Mouse (Mus musculus): ENCODE results near the gene Wnt5b. TPM values are rescaled to one million over a fixed set of nuclear protein-coding genes. Genes with fewer than 3 reads are reported as not detected.
A peak's percentile ranks its signal among the peaks of the same experiment; 100 is the strongest.

The Wnt5b gene
- polyA plus RNA-seq, 1 experiment, result 3.5 TPM

GRCm38 (mm10) chr6:119470777-119471176, 73.4 kb downstream of the Wnt5b start:
- TF ChIP-seq CTCF (IDR thresholded peaks at IDR 0.05; ENCODE audit: borderline replicate concordance, extremely low read depth, insufficient read depth, insufficient read length) (no peak), POLR2A (IDR thresholded peaks at IDR 0.05; ENCODE audit: borderline replicate concordance, extremely low read depth, insufficient read depth, insufficient read length, poor library complexity, severe bottlenecking) (no peak)
- DNase-seq (ENCODE audit: low read depth), result no peak

- no peak for TF ChIP-seq POLR2A (IDR thresholded peaks at IDR 0.05; ENCODE audit: borderline replicate concordance, extremely low read depth, insufficient read depth, insufficient read length, poor library complexity, severe bottlenecking)
- peak; percentile 21; the same call in 1 of the 2 replicates for TF ChIP-seq CTCF (IDR thresholded peaks at IDR 0.05; ENCODE audit: borderline replicate concordance, extremely low read depth, insufficient read depth, insufficient read length)
- DNase-seq (ENCODE audit: low read depth), result no peak
Observed at GRCm38 (mm10) chr6:119467785-119468059, 76.4 kb downstream of the Wnt5b start.

- DNase-seq (ENCODE audit: low read depth), result no peak
Observed at GRCm38 (mm10) chr6:119466921-119467784, 77.0 kb downstream of the Wnt5b start.

GRCm38 (mm10) chr6:119466161-119466560, 78.0 kb downstream of the Wnt5b start:
- TF ChIP-seq CTCF (IDR thresholded peaks at IDR 0.05; ENCODE audit: borderline replicate concordance, extremely low read depth, insufficient read depth, insufficient read length) (no peak), POLR2A (IDR thresholded peaks at IDR 0.05; ENCODE audit: borderline replicate concordance, extremely low read depth, insufficient read depth, insufficient read length, poor library complexity, severe bottlenecking) (no peak)
- no peak for DNase-seq (ENCODE audit: low read depth)

More at GRCm38 (mm10) chr6:119466921-119467784, 77.0 kb downstream of the Wnt5b start:
- TF ChIP-seq CTCF (IDR thresholded peaks at IDR 0.05; ENCODE audit: borderline replicate concordance, extremely low read depth, insufficient read depth, insufficient read length), result no peak
- no peak for TF ChIP-seq POLR2A (IDR thresholded peaks at IDR 0.05; ENCODE audit: borderline replicate concordance, extremely low read depth, insufficient read depth, insufficient read length, poor library complexity, severe bottlenecking)

GRCm38 (mm10) chr6:119460391-119460790, 83.8 kb downstream of the Wnt5b start:
- DNase-seq (ENCODE audit: low read depth), result no peak
- TF ChIP-seq POLR2A (IDR thresholded peaks at IDR 0.05; ENCODE audit: borderline replicate concordance, extremely low read depth, insufficient read depth, insufficient read length, poor library complexity, severe bottlenecking) (no peak), CTCF (IDR thresholded peaks at IDR 0.05; ENCODE audit: borderline replicate concordance, extremely low read depth, insufficient read depth, insufficient read length) (no peak)

- DNase-seq (ENCODE audit: low read depth), result no peak
Observed at GRCm38 (mm10) chr6:119459041-119459440, 85.1 kb downstream of the Wnt5b start.

GRCm38 (mm10) chr6:119458166-119458565, 86.0 kb downstream of the Wnt5b start:
- no peak for TF ChIP-seq POLR2A (IDR thresholded peaks at IDR 0.05; ENCODE audit: borderline replicate concordance, extremely low read depth, insufficient read depth, insufficient read length, poor library complexity, severe bottlenecking)
- no peak for TF ChIP-seq CTCF (IDR thresholded peaks at IDR 0.05; ENCODE audit: borderline replicate concordance, extremely low read depth, insufficient read depth, insufficient read length)
- DNase-seq (ENCODE audit: low read depth), result no peak

More at GRCm38 (mm10) chr6:119459041-119459440, 85.1 kb downstream of the Wnt5b start:
- no peak for TF ChIP-seq CTCF (IDR thresholded peaks at IDR 0.05; ENCODE audit: borderline replicate concordance, extremely low read depth, insufficient read depth, insufficient read length)
- TF ChIP-seq POLR2A (IDR thresholded peaks at IDR 0.05; ENCODE audit: borderline replicate concordance, extremely low read depth, insufficient read depth, insufficient read length, poor library complexity, severe bottlenecking), result no peak

GRCm38 (mm10) chr6:119451981-119452499, 92.1 kb downstream of the Wnt5b start:
- TF ChIP-seq POLR2A (IDR thresholded peaks at IDR 0.05; ENCODE audit: borderline replicate concordance, extremely low read depth, insufficient read depth, insufficient read length, poor library complexity, severe bottlenecking) (no peak), CTCF (IDR thresholded peaks at IDR 0.05; ENCODE audit: borderline replicate concordance, extremely low read depth, insufficient read depth, insufficient read length) (no peak)

GRCm38 (mm10) chr6:119450965-119451943, 92.9 kb downstream of the Wnt5b start:
- TF ChIP-seq CTCF (IDR thresholded peaks at IDR 0.05; ENCODE audit: borderline replicate concordance, extremely low read depth, insufficient read depth, insufficient read length) (no peak), POLR2A (IDR thresholded peaks at IDR 0.05; ENCODE audit: borderline replicate concordance, extremely low read depth, insufficient read depth, insufficient read length, poor library complexity, severe bottlenecking) (no peak)
- DNase-seq (ENCODE audit: low read depth), result peak; percentile 54

More at GRCm38 (mm10) chr6:119451981-119452499, 92.1 kb downstream of the Wnt5b start:
- peak; percentile 95 for DNase-seq (ENCODE audit: low read depth)

GRCm38 (mm10) chr6:119449060-119449499, 95.1 kb downstream of the Wnt5b start:
- TF ChIP-seq POLR2A (IDR thresholded peaks at IDR 0.05; ENCODE audit: borderline replicate concordance, extremely low read depth, insufficient read depth, insufficient read length, poor library complexity, severe bottlenecking), result no peak
- peak; percentile 52 for TF ChIP-seq CTCF (IDR thresholded peaks at IDR 0.05; ENCODE audit: borderline replicate concordance, extremely low read depth, insufficient read depth, insufficient read length)
- DNase-seq (ENCODE audit: low read depth), result peak; percentile 75

Data from brain, embryonic 14.5 days (tissue).